ENCODE assay signal across 8 mouse cellular contexts in the genomic region with DNA sequence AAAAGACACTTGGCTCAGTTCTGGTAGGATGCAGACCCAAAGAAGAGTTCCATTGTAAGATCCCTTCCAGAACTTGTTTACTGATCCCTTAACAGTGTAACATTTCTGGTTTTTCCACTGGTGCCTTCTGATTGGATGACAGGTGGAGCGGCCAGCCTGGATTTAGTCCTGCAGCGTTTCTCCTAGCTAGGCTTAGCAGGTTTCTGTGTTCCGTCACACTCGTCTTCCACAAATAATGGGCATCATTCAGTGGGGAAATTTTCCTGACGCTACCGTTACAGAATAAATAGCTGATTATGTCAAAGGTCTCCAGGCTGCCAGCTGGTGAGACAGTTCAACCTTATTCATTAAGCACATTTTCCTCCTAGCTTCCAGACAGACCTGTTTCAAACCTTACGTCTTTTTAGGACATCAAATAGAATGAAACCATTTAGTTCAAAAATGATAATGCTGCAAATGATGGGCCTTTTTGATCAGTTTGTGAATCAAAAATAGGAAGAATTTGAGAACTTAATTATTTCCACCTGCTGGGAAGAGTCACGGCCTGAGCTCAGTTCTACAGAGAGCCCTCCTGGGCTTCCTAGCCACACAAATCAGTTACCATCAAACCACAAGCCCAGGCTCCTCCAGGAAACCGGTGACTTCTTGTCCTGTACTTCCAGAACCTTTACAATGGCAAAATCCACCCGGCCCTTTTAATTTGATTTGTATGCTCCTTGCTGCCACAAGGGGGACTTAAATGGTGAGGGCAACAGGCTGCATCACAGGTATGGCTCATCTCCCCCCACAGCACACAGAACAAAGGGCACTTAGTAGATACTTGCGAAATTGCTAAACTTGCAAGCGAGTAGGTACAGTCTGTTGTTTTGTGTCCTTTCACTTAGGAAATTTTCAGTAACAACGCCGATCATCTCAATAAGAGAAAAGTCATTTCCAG.
DNase-seq lines count a peak whose midpoint lies in the region; ATAC-seq and TF ChIP-seq lines count a peak whose summit lies in the region.

No protein-coding gene starts in this region.

- DNase-seq in gastrocnemius, adult 2 months: no peak
- no peak for DNase-seq in gastrocnemius, postnatal 4 days (ENCODE audit: low spot score in 2 of 2)
- DNase-seq in CD4-positive, CD25-positive, alpha-beta regulatory T cell, adult 2 months (ENCODE audit: low read depth, low spot score): peak; percentile 82
- DNase-seq in embryonic facial prominence, embryonic 14.5 days (ENCODE audit: low spot score): peak; percentile 51
- DNase-seq in limb, embryonic 14.5 days (ENCODE audit: low spot score): no peak
- peak; percentile 41 for DNase-seq in neural tube, embryonic 11.5 days (ENCODE audit: low spot score)
- no peak for DNase-seq in right cerebral cortex, postnatal 14 days
- no peak for DNase-seq in gastrocnemius, adult 18-20 months (ENCODE audit: low spot score)

- no peaks in the 10 kb centered on the region for H3K9me3 ChIP-seq in embryonic facial prominence, embryonic 14.5 days (ENCODE audit: control insufficient read depth, low read length)
- H3K9me3 ChIP-seq in limb, embryonic 14.5 days (ENCODE audit: control insufficient read depth, low read length): no peaks in the 10 kb centered on the region
- no peaks in the 10 kb centered on the region for H3K9me3 ChIP-seq in neural tube, embryonic 11.5 days (ENCODE audit: control insufficient read depth, low read length)

- ATAC-seq in embryonic facial prominence, embryonic 14.5 days (ENCODE audit: low read depth): no peak
- ATAC-seq in limb, embryonic 14.5 days (ENCODE audit: low FRiP score, low read depth): no peak
- no peak for ATAC-seq in neural tube, embryonic 11.5 days (ENCODE audit: insufficient read depth, low FRiP score, low TSS enrichment)

- no peak overlapping the region for H3K4me2 ChIP-seq in embryonic facial prominence, embryonic 14.5 days (ENCODE audit: low read depth, low read length)
- H3K4me2 ChIP-seq in limb, embryonic 14.5 days (replicated peaks; ENCODE audit: low read depth, low read length, severe bottlenecking): no peak overlapping the region
- H3K4me2 ChIP-seq in neural tube, embryonic 11.5 days (ENCODE audit: low read depth): no peak overlapping the region

- H3K4me3 ChIP-seq in gastrocnemius, adult 2 months: peak overlapping the region; percentile 94
- H3K4me3 ChIP-seq in embryonic facial prominence, embryonic 14.5 days (ENCODE audit: low read depth, low read length): peak overlapping the region; percentile 68; the same call in 1 of the 2 replicates
- H3K4me3 ChIP-seq in limb, embryonic 14.5 days (replicated peaks; ENCODE audit: low read length): peak overlapping the region; percentile 50; the same call in 1 of the 2 replicates
- H3K4me3 ChIP-seq in neural tube, embryonic 11.5 days (ENCODE audit: low read depth, low read length): no peak overlapping the region

- no peak for TF ChIP-seq POLR2A in limb, embryonic 14.5 days (IDR thresholded peaks at IDR 0.05; ENCODE audit: borderline replicate concordance, extremely low read depth, insufficient read depth, insufficient read length)

- peak; percentile 55 for TF ChIP-seq CTCF in gastrocnemius, adult 2 months (IDR thresholded peaks at IDR 0.05)

- H3K4me1 ChIP-seq in embryonic facial prominence, embryonic 14.5 days (ENCODE audit: control insufficient read depth, insufficient read depth, low read length): peaks cover 17% of the 10 kb centered on the region
- peaks cover 18% of the 10 kb centered on the region for H3K4me1 ChIP-seq in limb, embryonic 14.5 days (ENCODE audit: control insufficient read depth, insufficient read depth, low read length)
- peaks cover 13% of the 10 kb centered on the region for H3K4me1 ChIP-seq in neural tube, embryonic 11.5 days (ENCODE audit: control insufficient read depth, insufficient read depth, low read length)

- intact Hi-C loops in gastrocnemius, adult 2 months (cut with DNase I): no loop called here

- H3K27me3 ChIP-seq in embryonic facial prominence, embryonic 14.5 days (replicated peaks; ENCODE audit: control insufficient read depth, insufficient read depth, low read length): peaks cover 61% of the 10 kb centered on the region
- peaks cover 46% of the 10 kb centered on the region for H3K27me3 ChIP-seq in limb, embryonic 14.5 days (ENCODE audit: control insufficient read depth, insufficient read depth, low read length)
- H3K27me3 ChIP-seq in neural tube, embryonic 11.5 days (ENCODE audit: control insufficient read depth, insufficient read depth, low read length): peaks cover 54% of the 10 kb centered on the region

- 15% methylated on average over 14 of the region's 14 CpGs for whole genome bisulfite sequencing in embryonic facial prominence, embryonic 14.5 days
- WGBS in limb, embryonic 14.5 days: 13% methylated on average over 14 of the region's 14 CpGs
- 14% methylated on average over 14 of the region's 14 CpGs for whole genome bisulfite sequencing in neural tube, embryonic 11.5 days

- no peaks in the 10 kb centered on the region for H3K36me3 ChIP-seq in embryonic facial prominence, embryonic 14.5 days (ENCODE audit: control insufficient read depth, insufficient read depth, low read length)
- H3K36me3 ChIP-seq in limb, embryonic 14.5 days (ENCODE audit: control insufficient read depth, insufficient read depth, low read length): no peaks in the 10 kb centered on the region
- no peaks in the 10 kb centered on the region for H3K36me3 ChIP-seq in neural tube, embryonic 11.5 days (ENCODE audit: control insufficient read depth, insufficient read depth, low read length)

- H3K9ac ChIP-seq in embryonic facial prominence, embryonic 14.5 days (ENCODE audit: low read depth, low read length): no peak overlapping the region
- no peak overlapping the region for H3K9ac ChIP-seq in limb, embryonic 14.5 days (ENCODE audit: low read depth, low read length, severe bottlenecking)
- no peak overlapping the region for H3K9ac ChIP-seq in neural tube, embryonic 11.5 days (ENCODE audit: low read length)

- H3K27ac ChIP-seq in gastrocnemius, adult 2 months: no peak overlapping the region
- H3K27ac ChIP-seq in embryonic facial prominence, embryonic 14.5 days (replicated peaks; ENCODE audit: low read depth, low read length): no peak overlapping the region
- H3K27ac ChIP-seq in limb, embryonic 14.5 days (replicated peaks; ENCODE audit: low read depth, low read length): no peak overlapping the region
- H3K27ac ChIP-seq in neural tube, embryonic 11.5 days (ENCODE audit: low read depth, low read length): no peak overlapping the region

Comparison
In these comparisons a context has a peak if more than half of its experiments do, and no peak if none do; other contexts are left out.
1. DNase-seq: peak in CD4-positive, CD25-positive, alpha-beta regulatory T cell, adult 2 months (single experiment), embryonic facial prominence, embryonic 14.5 days (single experiment) and neural tube, embryonic 11.5 days (single experiment); none in gastrocnemius, adult 2 months (single experiment), gastrocnemius, postnatal 4 days (0 of 2), limb, embryonic 14.5 days (single experiment), right cerebral cortex, postnatal 14 days (single experiment) and gastrocnemius, adult 18-20 months (single experiment).